Mouse (Mus musculus) kidney, adult 11 months (tissue): ENCODE measurements around the gene Adamtsl4.
"Not testable (repeated sequence)": the region's sequence is repeated elsewhere in the genome, so short reads cannot be mapped to it uniquely, and the experiment has no call there.

Experiments
- DNase-seq: peaks from one replicate; pipeline ENCODE4 v3.0.0; 2022

Adamtsl4 gene

GRCm38 (mm10) chr3:95658868-95659712, 28.6 kb downstream of the Adamtsl4 start:
- peak; percentile 71 for DNase-seq

- DNase-seq, result peak; percentile 94
Observed at GRCm38 (mm10) chr3:95658236-95658867, 29.4 kb downstream of the Adamtsl4 start, which contains the start of gene Mcl1. TSS of gene Mcl1 (plus strand) at chr3:95658788.

- DNase-seq, result no peak
Observed at GRCm38 (mm10) chr3:95657711-95658110, 30.0 kb downstream of the Adamtsl4 start.

- no peak for DNase-seq
Observed at GRCm38 (mm10) chr3:95657108-95657507, 30.6 kb downstream of the Adamtsl4 start.

GRCm38 (mm10) chr3:95655437-95655836, 32.3 kb downstream of the Adamtsl4 start:
- DNase-seq, result no peak

GRCm38 (mm10) chr3:95654371-95654770, 33.3 kb downstream of the Adamtsl4 start:
- DNase-seq, result not testable (repeated sequence)

- no peak for DNase-seq
Observed at GRCm38 (mm10) chr3:95653473-95654034, 34.2 kb downstream of the Adamtsl4 start.

GRCm38 (mm10) chr3:95652871-95653270, 34.8 kb downstream of the Adamtsl4 start:
- DNase-seq, result no peak

GRCm38 (mm10) chr3:95652204-95652811, 35.4 kb downstream of the Adamtsl4 start:
- DNase-seq, result no peak

GRCm38 (mm10) chr3:95651391-95652203, 36.1 kb downstream of the Adamtsl4 start:
- no peak for DNase-seq

- no peak for DNase-seq
Observed at GRCm38 (mm10) chr3:95651033-95651373, 36.7 kb downstream of the Adamtsl4 start.

GRCm38 (mm10) chr3:95650276-95651032, 37.3 kb downstream of the Adamtsl4 start:
- DNase-seq, result no peak

GRCm38 (mm10) chr3:95648016-95648415, 39.7 kb downstream of the Adamtsl4 start:
- no peak for DNase-seq

GRCm38 (mm10) chr3:95645313-95646235, 42.1 kb downstream of the Adamtsl4 start:
- no peak for DNase-seq

GRCm38 (mm10) chr3:95643097-95643496, 44.6 kb downstream of the Adamtsl4 start:
- DNase-seq, result no peak

GRCm38 (mm10) chr3:95639694-95640093, 48.0 kb downstream of the Adamtsl4 start:
- DNase-seq, result no peak

- DNase-seq, result peak; percentile 36
Observed at GRCm38 (mm10) chr3:95636072-95636471, 51.6 kb downstream of the Adamtsl4 start.

- no peak for DNase-seq
Observed at GRCm38 (mm10) chr3:95635636-95636035, 52.1 kb downstream of the Adamtsl4 start.

GRCm38 (mm10) chr3:95632648-95633588, 54.8 kb downstream of the Adamtsl4 start:
- DNase-seq, result no peak
